Mouse (Mus musculus) thymus, postnatal 4 days (tissue): ENCODE results near the gene Pef1.

Experiments
- DNase-seq: peaks from one replicate; pipeline ENCODE4 v3.0.0; 2021

Gene Pef1

DNA sequence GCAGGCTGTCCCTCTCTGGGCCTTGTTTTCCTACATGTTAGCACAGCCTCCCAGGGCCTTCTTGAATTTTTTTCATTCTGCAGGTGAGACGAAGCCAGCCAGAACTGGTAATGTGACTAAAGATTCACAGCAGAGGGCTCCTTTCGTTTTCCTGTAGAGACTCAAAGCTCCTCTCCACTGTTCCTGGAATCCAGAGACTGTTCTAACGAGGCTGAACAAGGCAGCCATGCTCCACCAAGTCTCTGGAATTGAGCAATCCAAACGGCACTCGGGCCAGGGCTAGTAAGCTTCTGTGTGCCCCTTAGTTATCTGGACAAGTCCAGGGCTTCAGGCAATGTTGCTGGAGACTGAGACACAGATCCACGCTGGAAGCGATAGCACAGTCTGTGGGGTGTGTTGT is 75.2 kb downstream of the Pef1 start:
- DNase-seq: no peak
